Mouse (Mus musculus): ENCODE measurements around the gene Mecom. TPM values are rescaled to one million over a fixed set of nuclear protein-coding genes. Genes with fewer than 3 reads are reported as not detected.

Mecom gene
- polyA plus RNA-seq, 1 experiment: not detected

DNA sequence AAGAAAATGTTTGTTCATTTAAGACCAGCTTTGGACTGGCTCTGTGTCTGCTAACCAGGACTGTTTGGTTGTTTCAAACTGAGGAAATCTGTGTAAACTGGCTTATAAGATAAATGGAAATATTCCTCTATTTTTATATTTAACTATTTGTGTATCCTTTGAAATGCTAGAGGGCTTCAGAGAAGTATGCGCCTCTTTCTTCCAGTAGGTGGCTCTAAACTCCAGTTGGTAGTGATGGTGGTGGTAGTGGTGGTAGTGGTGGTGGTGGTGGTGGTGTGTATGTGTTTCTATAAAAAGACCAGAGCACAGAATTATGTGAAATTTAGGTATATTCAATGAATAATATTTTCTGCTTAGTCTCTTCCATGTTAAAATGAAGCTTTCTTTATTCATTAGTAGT, 548.8 kb downstream of the Mecom start:
- Histone ChIP-seq H3K4me1 (no peaks in the 10 kb centered on the region), H3K36me3 (replicated peaks; ENCODE audit: low read length) (no peaks in the 10 kb centered on the region), H3K9me3 (no peaks in the 10 kb centered on the region), H3K4me3 (replicated peaks) (no peak overlapping the region), H3K27me3 (replicated peaks) (no peaks in the 10 kb centered on the region)
- no peak for TF ChIP-seq GATA1 (IDR thresholded peaks at IDR 0.05; ENCODE audit: borderline replicate concordance, low read length)
- TF ChIP-seq FLI1 (IDR thresholded peaks at IDR 0.05; ENCODE audit: low read length): no peak

DNA sequence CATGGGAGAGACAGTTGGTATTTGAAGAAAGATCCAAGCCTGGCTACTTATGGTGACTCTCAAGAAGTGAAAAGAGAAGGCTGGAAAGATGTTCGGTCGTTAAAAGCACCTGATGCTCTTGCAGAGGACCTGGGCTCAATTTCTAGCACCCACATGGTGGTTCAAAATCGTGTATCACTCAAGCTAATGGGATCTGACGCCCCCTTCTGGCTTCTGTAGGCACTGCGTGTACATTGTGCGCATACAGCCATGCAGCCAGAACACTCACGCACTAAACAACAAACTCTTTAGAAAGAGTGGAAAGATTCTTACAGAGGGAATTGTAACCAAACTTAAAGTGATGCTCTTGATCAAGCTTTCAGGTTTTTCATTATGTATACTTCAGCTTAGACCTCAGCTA, 550.7 kb downstream of the Mecom start:
- Histone ChIP-seq H3K4me3 (replicated peaks) (no peak overlapping the region), H3K4me1 (no peaks in the 10 kb centered on the region), H3K9me3 (no peaks in the 10 kb centered on the region), H3K36me3 (replicated peaks; ENCODE audit: low read length) (no peaks in the 10 kb centered on the region), H3K27me3 (replicated peaks) (no peaks in the 10 kb centered on the region)
- TF ChIP-seq GATA1 (IDR thresholded peaks at IDR 0.05; ENCODE audit: borderline replicate concordance, low read length) (no peak), FLI1 (IDR thresholded peaks at IDR 0.05; ENCODE audit: low read length) (no peak)

- Histone ChIP-seq H3K27me3 (replicated peaks) (no peaks in the 10 kb centered on the region), H3K4me3 (replicated peaks) (no peak overlapping the region), H3K9me3 (no peaks in the 10 kb centered on the region), H3K4me1 (no peaks in the 10 kb centered on the region), H3K36me3 (replicated peaks; ENCODE audit: low read length) (no peaks in the 10 kb centered on the region)
- TF ChIP-seq FLI1 (IDR thresholded peaks at IDR 0.05; ENCODE audit: low read length): no peak
- TF ChIP-seq GATA1 (IDR thresholded peaks at IDR 0.05; ENCODE audit: borderline replicate concordance, low read length): no peak
These were observed 554.5 kb downstream of the Mecom start for GRCm38 (mm10) chr3:29993346-29993745.

DNA sequence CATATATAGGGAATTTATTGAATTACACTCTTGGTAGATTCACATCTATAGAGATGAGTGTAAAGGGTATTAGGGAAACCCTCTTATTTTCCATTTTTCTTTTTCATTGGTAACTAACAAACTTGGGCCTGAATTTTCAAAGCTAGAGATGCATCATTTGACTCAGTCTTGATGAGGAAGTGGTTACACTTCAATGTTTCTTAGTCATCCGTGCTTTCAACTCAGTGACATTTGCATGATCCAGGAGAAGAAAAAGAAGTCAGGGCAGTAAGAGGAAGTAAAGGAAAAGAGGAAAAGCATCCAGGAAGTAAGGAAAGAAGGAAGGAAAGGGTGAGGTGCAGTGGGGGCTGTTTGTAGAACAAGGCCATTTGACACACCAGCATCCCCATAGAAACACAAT, 556.3 kb downstream of the Mecom start:
- H3K4me1 ChIP-seq: no peaks in the 10 kb centered on the region
- no peaks in the 10 kb centered on the region for H3K9me3 ChIP-seq
- H3K36me3 ChIP-seq (replicated peaks; ENCODE audit: low read length): no peaks in the 10 kb centered on the region
- TF ChIP-seq GATA1 (IDR thresholded peaks at IDR 0.05; ENCODE audit: borderline replicate concordance, low read length): no peak
- no peak for TF ChIP-seq FLI1 (IDR thresholded peaks at IDR 0.05; ENCODE audit: low read length)
- no peaks in the 10 kb centered on the region for H3K27me3 ChIP-seq (replicated peaks)
- H3K4me3 ChIP-seq (replicated peaks): no peak overlapping the region

GRCm38 (mm10) chr3:29984431-29984830, 563.4 kb downstream of the Mecom start:
- H3K36me3 ChIP-seq (replicated peaks; ENCODE audit: low read length): no peaks in the 10 kb centered on the region
- H3K9me3 ChIP-seq: no peaks in the 10 kb centered on the region
- no peaks in the 10 kb centered on the region for H3K27me3 ChIP-seq (replicated peaks)
- H3K4me3 ChIP-seq (replicated peaks): no peak overlapping the region
- H3K4me1 ChIP-seq: no peaks in the 10 kb centered on the region
- TF ChIP-seq FLI1 (IDR thresholded peaks at IDR 0.05; ENCODE audit: low read length): no peak
- no peak for TF ChIP-seq GATA1 (IDR thresholded peaks at IDR 0.05; ENCODE audit: borderline replicate concordance, low read length)

DNA sequence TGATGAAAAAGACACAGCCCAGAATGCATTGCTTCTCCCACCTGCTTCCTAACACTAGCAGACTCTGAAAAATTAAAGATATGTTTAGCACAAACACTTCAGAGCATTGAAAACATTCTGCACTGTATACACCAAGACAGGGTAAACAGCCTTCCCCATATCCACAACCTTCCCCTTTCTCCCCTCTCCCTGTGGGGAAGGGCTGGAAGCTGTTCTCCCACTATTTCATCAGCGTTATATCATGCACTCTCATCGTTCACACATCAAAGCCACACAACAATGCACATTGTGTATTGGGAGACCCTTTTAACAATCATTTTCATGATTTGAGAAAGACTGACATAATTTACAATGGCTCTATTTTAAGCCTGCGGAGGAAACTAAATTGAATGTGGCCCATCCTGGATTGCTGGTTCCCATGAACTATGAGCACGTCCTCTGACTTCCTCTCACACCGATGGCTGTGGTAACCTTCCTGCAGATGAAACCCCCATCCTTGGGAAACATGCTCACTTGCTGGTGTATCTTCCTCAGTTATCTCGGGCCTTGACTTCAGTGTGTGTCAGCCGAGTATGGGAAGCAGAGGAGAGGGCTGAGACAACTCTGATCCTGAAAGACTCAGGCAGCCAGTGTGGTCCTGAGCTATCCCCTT, 566.4 kb downstream of the Mecom start:
- Histone ChIP-seq H3K4me1 (no peaks in the 10 kb centered on the region), H3K9me3 (no peaks in the 10 kb centered on the region), H3K4me3 (replicated peaks) (no peak overlapping the region), H3K27me3 (replicated peaks) (no peaks in the 10 kb centered on the region), H3K36me3 (replicated peaks; ENCODE audit: low read length) (no peaks in the 10 kb centered on the region)
- TF ChIP-seq GATA1 (IDR thresholded peaks at IDR 0.05; ENCODE audit: borderline replicate concordance, low read length): no peak
- TF ChIP-seq FLI1 (IDR thresholded peaks at IDR 0.05; ENCODE audit: low read length): no peak

DNA sequence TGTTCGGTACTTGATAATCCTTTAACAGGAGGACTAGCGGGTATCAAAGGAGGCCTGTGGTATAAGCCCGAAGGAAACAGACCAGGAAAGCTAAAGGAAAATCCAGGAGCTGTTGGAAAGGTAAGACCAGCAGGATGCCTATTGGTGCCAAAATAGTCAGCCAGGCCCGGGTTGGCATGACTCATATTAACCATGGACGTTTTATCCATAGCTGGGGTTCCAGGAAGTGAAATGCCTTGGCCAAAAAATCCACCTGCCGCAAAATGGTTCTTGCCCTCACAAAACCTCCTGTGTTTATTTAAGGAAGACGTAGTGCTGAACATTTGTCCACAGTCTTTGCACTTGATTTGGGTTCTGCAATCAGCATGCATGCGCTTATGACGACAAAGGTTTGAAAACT, 567.3 kb downstream of the Mecom start:
- no peak overlapping the region for H3K4me3 ChIP-seq (replicated peaks)
- H3K9me3 ChIP-seq: no peaks in the 10 kb centered on the region
- H3K4me1 ChIP-seq: no peaks in the 10 kb centered on the region
- H3K27me3 ChIP-seq (replicated peaks): no peaks in the 10 kb centered on the region
- TF ChIP-seq GATA1 (IDR thresholded peaks at IDR 0.05; ENCODE audit: borderline replicate concordance, low read length) (no peak), FLI1 (IDR thresholded peaks at IDR 0.05; ENCODE audit: low read length) (no peak)
- no peaks in the 10 kb centered on the region for H3K36me3 ChIP-seq (replicated peaks; ENCODE audit: low read length)

- Histone ChIP-seq H3K4me1 (no peaks in the 10 kb centered on the region), H3K9me3 (no peaks in the 10 kb centered on the region), H3K4me3 (replicated peaks) (no peak overlapping the region), H3K36me3 (replicated peaks; ENCODE audit: low read length) (no peaks in the 10 kb centered on the region), H3K27me3 (replicated peaks) (no peaks in the 10 kb centered on the region)
- TF ChIP-seq GATA1 (IDR thresholded peaks at IDR 0.05; ENCODE audit: borderline replicate concordance, low read length) (no peak), FLI1 (IDR thresholded peaks at IDR 0.05; ENCODE audit: low read length) (no peak)
These were observed 571.2 kb downstream of the Mecom start for GRCm38 (mm10) chr3:29976580-29976979.

GRCm38 (mm10) chr3:29968433-29968949, 579.3 kb downstream of the Mecom start:
- Histone ChIP-seq H3K4me1 (no peaks in the 10 kb centered on the region), H3K4me3 (replicated peaks) (no peak overlapping the region), H3K27me3 (replicated peaks) (no peaks in the 10 kb centered on the region), H3K36me3 (replicated peaks; ENCODE audit: low read length) (no peaks in the 10 kb centered on the region), H3K9me3 (no peaks in the 10 kb centered on the region)
- TF ChIP-seq GATA1 (IDR thresholded peaks at IDR 0.05; ENCODE audit: borderline replicate concordance, low read length): no peak
- TF ChIP-seq FLI1 (IDR thresholded peaks at IDR 0.05; ENCODE audit: low read length): no peak

DNA sequence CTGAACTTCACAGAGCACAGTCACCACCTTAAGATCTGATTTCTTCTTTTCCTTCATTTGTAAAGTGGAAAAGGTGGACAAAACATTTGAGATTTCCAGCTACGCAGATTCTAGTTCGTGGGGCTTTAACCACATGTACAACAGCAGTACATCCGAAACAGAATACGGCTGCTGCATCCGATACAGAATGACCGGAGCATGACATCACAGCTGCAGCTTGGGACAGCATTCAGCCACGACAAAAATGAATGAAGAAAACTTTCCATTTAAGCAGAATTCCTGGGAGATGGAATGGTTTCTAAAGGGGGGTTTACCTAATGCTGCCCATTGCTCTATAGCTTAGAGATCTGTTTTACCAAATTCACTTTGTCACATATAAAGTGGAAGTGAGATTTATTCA, 583.9 kb downstream of the Mecom start:
- Histone ChIP-seq H3K4me3 (replicated peaks) (no peak overlapping the region), H3K9me3 (no peaks in the 10 kb centered on the region), H3K36me3 (replicated peaks; ENCODE audit: low read length) (no peaks in the 10 kb centered on the region), H3K27me3 (replicated peaks) (no peaks in the 10 kb centered on the region), H3K4me1 (no peaks in the 10 kb centered on the region; the same call in 1 of the 2 replicates)
- TF ChIP-seq GATA1 (IDR thresholded peaks at IDR 0.05; ENCODE audit: borderline replicate concordance, low read length): no peak
